Mouse (Mus musculus): Measurements from ENCODE around the gene Cdc5l. TPM values are rescaled to one million over a fixed set of nuclear protein-coding genes. Genes with fewer than 3 reads are reported as not detected.

Cdc5l gene
- polyA plus RNA-seq, 1 experiment = 54.0 TPM

GRCm38 (mm10) chr17:45402601-45403000, 30.9 kb downstream of the Cdc5l start:
- Histone ChIP-seq H3K4me3 (ENCODE audit: insufficient read depth, low read length) (no peak overlapping the region), H3K4me1 (ENCODE audit: control insufficient read depth, insufficient read depth, low read length) (peaks cover 26% of the 10 kb centered on the region), H3K27ac (ENCODE audit: insufficient read depth, low read depth, low read length) (no peak overlapping the region)
- TF ChIP-seq POLR2A (IDR thresholded peaks at IDR 0.05; ENCODE audit: borderline replicate concordance, low read depth, low read length) (no peak), CTCF (IDR thresholded peaks at IDR 0.05; ENCODE audit: low read depth, low read length) (no peak)

DNA sequence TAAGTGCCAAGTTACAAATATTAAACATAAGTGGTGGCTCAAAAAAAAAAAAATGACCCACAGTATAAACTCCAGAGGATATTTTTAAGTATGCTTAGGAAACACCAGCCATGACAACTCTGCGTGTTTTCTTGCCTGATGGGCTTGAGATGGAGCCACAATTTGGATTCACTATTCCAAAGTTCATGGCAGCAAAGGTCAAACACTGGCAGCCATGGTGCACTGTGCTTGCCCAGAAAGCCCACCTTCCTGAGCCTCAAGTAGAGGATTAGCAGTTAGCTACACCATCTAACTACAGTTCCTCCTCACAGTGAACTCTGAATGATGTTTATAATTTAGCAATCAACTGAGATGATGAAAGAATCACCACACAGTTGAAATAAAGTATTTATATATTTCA, 31.4 kb downstream of the Cdc5l start:
- H3K27ac ChIP-seq (ENCODE audit: insufficient read depth, low read depth, low read length) = peak overlapping the region; percentile 77; the same call in 1 of the 2 replicates
- H3K4me3 ChIP-seq (ENCODE audit: insufficient read depth, low read length) = no peak overlapping the region
- H3K4me1 ChIP-seq (ENCODE audit: control insufficient read depth, insufficient read depth, low read length) = peaks cover 26% of the 10 kb centered on the region
- TF ChIP-seq CTCF (IDR thresholded peaks at IDR 0.05; ENCODE audit: low read depth, low read length) (no peak), POLR2A (IDR thresholded peaks at IDR 0.05; ENCODE audit: borderline replicate concordance, low read depth, low read length) (no peak)

DNA sequence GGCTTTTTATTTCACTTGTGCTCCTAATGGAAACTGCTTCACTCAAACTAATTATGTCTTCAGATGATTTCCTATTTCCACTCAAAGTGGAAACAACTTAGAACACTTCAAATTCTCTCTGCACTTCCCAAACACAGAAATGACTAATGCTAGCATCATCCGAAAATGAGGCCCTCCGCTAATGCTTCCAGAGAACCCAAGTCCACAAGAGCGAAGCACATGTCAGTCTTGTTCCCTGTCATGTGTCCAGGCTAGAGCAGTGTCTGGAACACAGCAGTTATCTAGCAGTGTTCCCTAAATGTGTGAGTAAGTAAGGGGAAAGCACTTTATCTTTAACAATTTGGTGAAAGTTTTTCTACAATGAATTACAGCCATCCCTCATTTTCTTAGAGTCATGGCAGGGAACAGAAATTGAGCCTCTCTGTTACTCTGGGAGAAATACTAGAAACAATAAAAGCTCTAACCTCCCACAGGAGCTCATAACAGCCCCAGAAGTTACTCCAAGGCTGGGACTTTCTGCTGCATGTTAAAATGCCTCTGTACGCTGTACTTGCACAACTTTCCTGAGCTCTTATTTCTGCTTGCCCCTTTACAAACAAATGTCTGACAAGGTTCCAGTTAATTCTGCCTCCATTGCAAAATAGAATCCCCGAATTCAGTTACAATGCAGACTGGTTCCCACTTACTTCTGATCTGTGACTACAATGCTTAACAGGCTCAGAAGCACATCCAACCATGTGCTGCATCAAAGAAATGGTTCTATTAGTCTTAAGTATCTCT, 32.2 kb downstream of the Cdc5l start:
- TF ChIP-seq POLR2A (IDR thresholded peaks at IDR 0.05; ENCODE audit: borderline replicate concordance, low read depth, low read length) = no peak
- TF ChIP-seq CTCF (IDR thresholded peaks at IDR 0.05; ENCODE audit: low read depth, low read length) = no peak
- no peak overlapping the region for H3K4me3 ChIP-seq (ENCODE audit: insufficient read depth, low read length)
- peaks cover 26% of the 10 kb centered on the region for H3K4me1 ChIP-seq (ENCODE audit: control insufficient read depth, insufficient read depth, low read length)
- H3K27ac ChIP-seq (ENCODE audit: insufficient read depth, low read depth, low read length) = peak overlapping the region; percentile 77

GRCm38 (mm10) chr17:45398021-45398420, 35.5 kb downstream of the Cdc5l start:
- no peak for TF ChIP-seq POLR2A (IDR thresholded peaks at IDR 0.05; ENCODE audit: borderline replicate concordance, low read depth, low read length)
- no peak for TF ChIP-seq CTCF (IDR thresholded peaks at IDR 0.05; ENCODE audit: low read depth, low read length)
- Histone ChIP-seq H3K4me1 (ENCODE audit: control insufficient read depth, insufficient read depth, low read length) (peaks cover 29% of the 10 kb centered on the region), H3K4me3 (ENCODE audit: insufficient read depth, low read length) (no peak overlapping the region), H3K27ac (ENCODE audit: insufficient read depth, low read depth, low read length) (no peak overlapping the region)

DNA sequence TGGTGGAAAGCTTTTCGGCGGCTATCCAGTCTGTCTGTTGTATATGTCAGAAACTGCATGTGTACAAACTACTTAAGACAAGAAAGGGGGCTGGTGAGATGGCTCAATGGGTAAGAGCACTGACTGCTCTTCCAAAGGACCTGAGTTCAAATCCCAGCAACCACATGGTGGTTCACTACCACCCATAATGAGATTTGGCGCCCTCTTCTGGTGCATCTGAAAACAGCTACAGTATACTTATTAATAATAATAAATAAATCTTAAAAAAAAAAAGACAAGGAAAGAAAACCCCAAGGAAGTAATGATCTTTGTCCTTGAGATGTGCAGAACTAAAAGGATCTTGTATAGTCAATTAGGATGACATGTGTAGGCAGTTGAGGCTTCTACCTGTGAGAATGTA, 36.0 kb downstream of the Cdc5l start:
- Histone ChIP-seq H3K4me1 (ENCODE audit: control insufficient read depth, insufficient read depth, low read length) (peaks cover 26% of the 10 kb centered on the region), H3K4me3 (ENCODE audit: insufficient read depth, low read length) (no peak overlapping the region), H3K27ac (ENCODE audit: insufficient read depth, low read depth, low read length) (no peak overlapping the region)
- TF ChIP-seq POLR2A (IDR thresholded peaks at IDR 0.05; ENCODE audit: borderline replicate concordance, low read depth, low read length) (no peak), CTCF (IDR thresholded peaks at IDR 0.05; ENCODE audit: low read depth, low read length) (peak; percentile 23; the same call in 1 of the 2 replicates)

DNA sequence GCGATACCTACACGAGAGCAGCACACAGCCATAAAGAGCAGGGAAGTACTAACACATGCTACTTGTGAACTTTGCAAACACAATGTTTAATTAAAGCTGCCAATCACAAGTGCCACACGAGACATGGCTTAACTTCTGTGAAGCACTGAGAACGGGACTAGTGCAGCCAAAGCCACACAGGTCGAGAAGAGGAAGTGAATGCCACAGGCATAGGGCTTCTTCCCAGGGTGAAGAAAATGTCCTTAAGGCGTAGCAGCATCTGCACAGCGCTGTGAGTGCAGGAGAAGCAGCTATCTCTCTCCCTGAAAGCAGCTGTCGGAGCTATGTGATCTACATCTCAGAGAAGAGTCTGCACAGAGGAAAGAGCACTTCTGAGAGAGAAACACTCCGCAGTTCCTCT, 38.9 kb downstream of the Cdc5l start:
- H3K4me1 ChIP-seq (ENCODE audit: control insufficient read depth, insufficient read depth, low read length) = peaks cover 6% of the 10 kb centered on the region
- H3K4me3 ChIP-seq (ENCODE audit: insufficient read depth, low read length) = no peak overlapping the region
- TF ChIP-seq POLR2A (IDR thresholded peaks at IDR 0.05; ENCODE audit: borderline replicate concordance, low read depth, low read length) (no peak), CTCF (IDR thresholded peaks at IDR 0.05; ENCODE audit: low read depth, low read length) (no peak)
- no peak overlapping the region for H3K27ac ChIP-seq (ENCODE audit: insufficient read depth, low read depth, low read length)

GRCm38 (mm10) chr17:45393765-45394164, 39.8 kb downstream of the Cdc5l start:
- H3K4me3 ChIP-seq (ENCODE audit: insufficient read depth, low read length) = no peak overlapping the region
- no peak for TF ChIP-seq CTCF (IDR thresholded peaks at IDR 0.05; ENCODE audit: low read depth, low read length)
- H3K27ac ChIP-seq (ENCODE audit: insufficient read depth, low read depth, low read length) = no peak overlapping the region
- peaks cover 4% of the 10 kb centered on the region for H3K4me1 ChIP-seq (ENCODE audit: control insufficient read depth, insufficient read depth, low read length)

GRCm38 (mm10) chr17:45389896-45390295, 43.6 kb downstream of the Cdc5l start:
- H3K4me1 ChIP-seq (ENCODE audit: control insufficient read depth, insufficient read depth, low read length) = peaks cover 2% of the 10 kb centered on the region
- TF ChIP-seq POLR2A (IDR thresholded peaks at IDR 0.05; ENCODE audit: borderline replicate concordance, low read depth, low read length) = no peak
- TF ChIP-seq CTCF (IDR thresholded peaks at IDR 0.05; ENCODE audit: low read depth, low read length) = no peak
- H3K27ac ChIP-seq (ENCODE audit: insufficient read depth, low read depth, low read length) = no peak overlapping the region
- no peak overlapping the region for H3K4me3 ChIP-seq (ENCODE audit: insufficient read depth, low read length)

DNA sequence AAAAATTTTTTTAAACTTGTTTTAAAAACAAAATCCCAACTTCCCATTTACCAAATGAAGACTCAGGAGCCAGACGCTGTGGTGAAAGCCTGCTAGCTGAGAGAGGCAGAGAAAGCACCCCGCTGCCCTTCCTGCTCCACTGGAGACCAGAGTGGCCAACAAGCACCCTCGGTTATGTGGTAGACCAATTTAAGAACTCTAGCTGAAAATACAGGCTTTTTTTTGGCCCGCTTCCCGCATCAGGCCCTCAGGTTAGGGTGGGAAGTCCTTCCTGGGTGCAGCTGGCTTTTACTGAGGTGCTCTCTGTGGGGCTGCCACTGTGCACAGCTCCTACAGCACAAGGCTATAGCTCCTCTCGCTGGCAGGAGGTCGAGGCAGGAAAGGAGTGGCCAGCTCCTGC, 46.6 kb downstream of the Cdc5l start:
- H3K4me1 ChIP-seq (ENCODE audit: control insufficient read depth, insufficient read depth, low read length) = peaks cover 8% of the 10 kb centered on the region; the same call in 1 of the 2 replicates
- no peak overlapping the region for H3K27ac ChIP-seq (ENCODE audit: insufficient read depth, low read depth, low read length)
- TF ChIP-seq POLR2A (IDR thresholded peaks at IDR 0.05; ENCODE audit: borderline replicate concordance, low read depth, low read length) (no peak), CTCF (IDR thresholded peaks at IDR 0.05; ENCODE audit: low read depth, low read length) (no peak)
- H3K4me3 ChIP-seq (ENCODE audit: insufficient read depth, low read length) = no peak overlapping the region

GRCm38 (mm10) chr17:45383305-45383704, 50.2 kb downstream of the Cdc5l start:
- H3K4me3 ChIP-seq (ENCODE audit: insufficient read depth, low read length) = no peak overlapping the region
- H3K4me1 ChIP-seq (ENCODE audit: control insufficient read depth, insufficient read depth, low read length) = peaks cover 8% of the 10 kb centered on the region; the same call in 1 of the 2 replicates
- H3K27ac ChIP-seq (ENCODE audit: insufficient read depth, low read depth, low read length) = no peak overlapping the region
- no peak for TF ChIP-seq POLR2A (IDR thresholded peaks at IDR 0.05; ENCODE audit: borderline replicate concordance, low read depth, low read length)
- TF ChIP-seq CTCF (IDR thresholded peaks at IDR 0.05; ENCODE audit: low read depth, low read length) = no peak
